11 mouse cellular contexts compared by ENCODE assay signal in genomic region chr19:36696601-36697122, GRCm38 (mm10). TPM values are rescaled to one million over a fixed set of nuclear protein-coding genes. Genes with fewer than 3 reads are reported as not detected.
DNase-seq lines count a peak whose midpoint lies in the region; ATAC-seq and TF ChIP-seq lines count a peak whose summit lies in the region.
"Had no signal": no experiment of that assay in that cellular context is flagged by ENCODE, and none has a peak within 500 bp of the region (broad histone marks: within the 10 kb centered on the region; RNA-seq: fewer than 3 reads in every experiment).

No protein-coding gene starts in this region.

- H3K4me3 ChIP-seq in forebrain, embryonic 16.5 days (replicated peaks; ENCODE audit: low read length): no peak overlapping the region
- no peak overlapping the region for H3K4me3 ChIP-seq in kidney, adult 2 months (ENCODE audit: insufficient read depth, low read depth, low read length)
- no peak overlapping the region for H3K4me3 ChIP-seq in neural tube, embryonic 13.5 days
- H3K4me3 ChIP-seq: megakaryocyte, embryonic 14.5 days had no signal

- H3K36me3 ChIP-seq in forebrain, embryonic 16.5 days (ENCODE audit: control insufficient read depth, insufficient read depth): no peaks in the 10 kb centered on the region
- H3K36me3 ChIP-seq in kidney, adult 2 months (ENCODE audit: control insufficient read depth, insufficient read depth, low read length): no peaks in the 10 kb centered on the region
- H3K36me3 ChIP-seq in neural tube, embryonic 13.5 days: no peaks in the 10 kb centered on the region

- no peak overlapping the region for H3K4me2 ChIP-seq in forebrain, embryonic 16.5 days (ENCODE audit: low read length)
- H3K4me2 ChIP-seq in neural tube, embryonic 13.5 days: no peak overlapping the region

- DNase-seq in layer of hippocampus, postnatal 10 days (ENCODE audit: low spot score in 2 of 2): peak; percentile 23 to 52
- DNase-seq in layer of hippocampus, adult 9-11 months: no peak
- DNase-seq in kidney, adult 2 months: peak; percentile 74
- no peak for DNase-seq in adrenal gland, postnatal 4 days (ENCODE audit: low spot score in 2 of 2)
- no peak for DNase-seq in urinary bladder, postnatal 10 days (ENCODE audit: low spot score)
- DNase-seq: thymus, postnatal 36 days had no signal

- H3K9me3 ChIP-seq in forebrain, embryonic 16.5 days (ENCODE audit: control insufficient read depth, low read length): no peaks in the 10 kb centered on the region
- H3K9me3 ChIP-seq in neural tube, embryonic 13.5 days: peaks cover 3% of the 10 kb centered on the region; the same call in 1 of the 2 replicates

- peak; percentile 70 for ATAC-seq in forebrain, embryonic 16.5 days
- peak; percentile 80 for ATAC-seq in neural tube, embryonic 13.5 days (ENCODE audit: low read depth)
- no peak for ATAC-seq in megakaryocyte, adult 5-6 weeks (ENCODE audit: poor library complexity, severe bottlenecking)

- WGBS in forebrain, embryonic 16.5 days: 9% methylated on average over 7 of the region's 7 CpGs
- 57% methylated on average over 7 of the region's 7 CpGs for WGBS in kidney, adult 2 months
- WGBS in neural tube, embryonic 13.5 days: 58% methylated on average over 7 of the region's 7 CpGs

- no peak overlapping the region; the same call in 1 of the 2 replicates for H3K27ac ChIP-seq in forebrain, embryonic 16.5 days (ENCODE audit: low read length)
- no peak overlapping the region for H3K27ac ChIP-seq in kidney, adult 2 months (ENCODE audit: insufficient read depth, low read depth, low read length)
- H3K27ac ChIP-seq in neural tube, embryonic 13.5 days (replicated peaks): peak overlapping the region; percentile 77

- no peak for TF ChIP-seq POLR2A in kidney, adult 2 months (IDR thresholded peaks at IDR 0.05; ENCODE audit: low read depth, low read length)

- no peak overlapping the region for H3K9ac ChIP-seq in forebrain, embryonic 16.5 days (replicated peaks; ENCODE audit: low read depth, low read length)
- no peak overlapping the region for H3K9ac ChIP-seq in neural tube, embryonic 13.5 days

- H3K27me3 ChIP-seq in forebrain, embryonic 16.5 days (replicated peaks; ENCODE audit: control insufficient read depth, insufficient read depth, low read length): no peaks in the 10 kb centered on the region
- no peaks in the 10 kb centered on the region for H3K27me3 ChIP-seq in kidney, adult 2 months (replicated peaks; ENCODE audit: control insufficient read depth, insufficient read depth, low read length)
- no peaks in the 10 kb centered on the region for H3K27me3 ChIP-seq in neural tube, embryonic 13.5 days

- H3K4me1 ChIP-seq in forebrain, embryonic 16.5 days (replicated peaks; ENCODE audit: control insufficient read depth, insufficient read depth, low read length): peaks cover 7% of the 10 kb centered on the region
- H3K4me1 ChIP-seq in kidney, adult 2 months (ENCODE audit: control insufficient read depth, insufficient read depth, low read length): no peaks in the 10 kb centered on the region
- peaks cover 24% of the 10 kb centered on the region for H3K4me1 ChIP-seq in neural tube, embryonic 13.5 days (replicated peaks)
- H3K4me1 ChIP-seq: megakaryocyte, embryonic 14.5 days had no signal

- no peak for TF ChIP-seq CTCF in kidney, adult 2 months (conservative IDR thresholded peaks at IDR 0.05; ENCODE audit: insufficient read depth, insufficient read length, low read depth, low read length)

RNA-seq across cellular contexts. Expression of gene Ppp1r3c, which starts 39.8 kb away (rescaled TPM):
- 10 to 100 TPM; 37.8 to 43.0 TPM for total RNA-seq in layer of hippocampus, postnatal 10 days (2021)
- polyA plus RNA-seq in forebrain, embryonic 16.5 days (2015; fragmentation: Nextera tagmentation; extraction: Ambion mirVana): 9.0 and 10.3 TPM in 2 replicates
- polyA plus RNA-seq in kidney, adult 2 months (2012; rRNA removed): 3.0 and 4.6 TPM in 2 replicates
- polyA plus RNA-seq in neural tube, embryonic 13.5 days (2015; fragmentation: Nextera tagmentation; extraction: Ambion mirVana): 9.6 and 10.2 TPM in 2 replicates
- total RNA-seq in adrenal gland, postnatal 4 days (2021): 10 to 100 TPM; 11.8 to 14.6 TPM
- total RNA-seq in megakaryocyte, adult 5-6 weeks (2015): not detected in 2 replicates
- total RNA-seq in megakaryocyte, adult 5-6 weeks (2017): not detected in 2 replicates
- total RNA-seq: hematopoietic stem cell, adult 5-6 weeks had no signal

Comparison
In these comparisons a context has a peak if more than half of its experiments do, and no peak if none do; other contexts are left out.
1. DNase-seq: peak in layer of hippocampus, postnatal 10 days (2 of 2) and kidney, adult 2 months (single experiment); none in layer of hippocampus, adult 9-11 months (single experiment), adrenal gland, postnatal 4 days (0 of 2) and urinary bladder, postnatal 10 days (single experiment).
2. RNA of gene Ppp1r3c, which starts 39.8 kb away (total RNA-seq): 37.8 to 43.0 TPM in layer of hippocampus, postnatal 10 days and 11.8 to 14.6 TPM in adrenal gland, postnatal 4 days; not detected in megakaryocyte, adult 5-6 weeks; every median in the first group is over 10 times any median in the second.